Mouse (Mus musculus): Measurements from ENCODE around the gene Ggta1.

DNA sequence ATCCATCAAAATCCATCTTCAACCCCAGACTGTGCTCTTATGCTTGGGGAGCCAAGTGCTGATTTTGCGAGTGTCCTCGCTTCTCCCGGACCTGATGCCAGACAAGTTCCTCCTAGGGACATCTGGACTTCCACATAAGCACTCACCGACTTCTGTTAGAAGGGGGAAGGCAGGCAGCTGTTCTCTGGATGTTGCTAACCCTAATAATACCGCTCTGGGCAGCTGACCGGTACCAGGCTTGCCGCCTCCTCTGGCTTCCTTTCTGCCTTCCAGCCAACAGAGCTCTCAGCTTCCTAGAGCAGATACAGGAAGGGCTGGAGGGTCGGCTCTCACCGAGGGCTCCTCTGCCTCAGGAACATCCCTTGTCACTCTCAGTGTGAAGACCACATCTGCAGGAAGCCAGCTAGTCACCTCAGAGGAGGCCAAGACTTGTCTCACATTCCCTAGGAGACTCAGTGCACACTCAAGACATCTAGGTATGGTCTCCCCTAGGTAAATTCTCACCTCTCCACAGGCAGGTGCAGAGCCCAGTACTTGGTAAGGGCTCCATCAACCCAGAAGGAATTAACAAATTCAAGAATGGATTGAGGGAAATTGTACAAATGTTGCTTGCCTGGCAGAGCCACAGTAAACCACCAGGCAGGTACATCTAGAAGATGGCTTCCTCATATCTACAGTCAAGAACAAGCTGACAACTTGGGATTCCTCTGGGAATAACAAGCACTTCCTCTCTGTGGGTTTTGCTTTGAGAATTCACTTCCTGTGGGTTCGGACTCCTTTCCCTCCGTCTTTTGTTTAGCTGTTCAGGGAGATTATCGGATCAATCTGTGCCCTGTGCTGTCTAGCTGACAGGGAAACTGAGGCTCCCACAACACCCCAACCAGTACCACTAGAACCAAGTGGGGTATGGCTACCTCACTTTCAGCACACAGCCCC, 13.1 kb downstream of the Ggta1 start:
- TF ChIP-seq MAFK (IDR thresholded peaks at IDR 0.05; ENCODE audit: insufficient read depth, low read depth, low read length) (no peak), ZNF384 (IDR thresholded peaks at IDR 0.05; ENCODE audit: low read depth, low read length) (no peak), ZC3H11A (IDR thresholded peaks at IDR 0.05; ENCODE audit: borderline replicate concordance, low read depth, low read length) (no peak), HCFC1 (IDR thresholded peaks at IDR 0.05; ENCODE audit: borderline replicate concordance, insufficient read depth, low read length) (no peak)

Data from ES-E14 (cell line).